Mouse (Mus musculus) fat pad, adult 2 months (tissue): Measurements from ENCODE around the gene Timp1.
A peak's percentile ranks its signal among the peaks of the same experiment; 100 is the strongest.

Experiments used
- DNase-seq: peaks from one replicate; pipeline ENCODE4 v3.0.0-alpha.2; 2011; ENCODE audit warnings: low read depth, low spot score; ENCODE audit errors: extremely low read depth

Gene Timp1

DNA sequence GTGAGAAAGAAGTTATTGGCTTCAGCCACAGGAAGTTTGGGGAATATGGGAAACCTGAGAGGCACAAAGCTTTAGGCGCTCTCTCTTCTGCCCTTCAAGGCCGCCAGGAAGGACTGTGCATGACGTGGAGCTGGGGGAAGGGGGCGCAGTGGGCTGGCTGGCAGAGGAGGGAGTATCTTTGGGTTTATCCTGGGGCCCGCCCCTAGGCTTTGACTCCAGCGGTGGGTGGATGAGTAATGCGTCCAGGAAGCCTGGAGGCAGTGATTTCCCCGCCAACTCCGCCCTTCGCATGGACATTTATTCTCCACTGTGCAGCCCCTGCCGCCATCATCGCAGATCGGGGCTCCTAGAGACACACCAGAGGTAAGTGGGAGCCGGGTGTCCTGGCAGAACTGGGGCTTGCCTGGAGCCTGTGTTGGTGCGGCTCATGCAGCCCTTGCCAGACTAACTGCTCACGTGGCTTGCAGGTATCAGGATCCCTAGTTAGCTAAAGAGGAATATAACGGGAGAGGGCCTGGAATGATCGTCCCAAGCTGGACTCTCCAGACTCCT lies at the start of gene Timp1:
Timp1 (plus strand) TSS at position 205 of the 552 bp plus-strand sequence.
- no peak for DNase-seq

DNA sequence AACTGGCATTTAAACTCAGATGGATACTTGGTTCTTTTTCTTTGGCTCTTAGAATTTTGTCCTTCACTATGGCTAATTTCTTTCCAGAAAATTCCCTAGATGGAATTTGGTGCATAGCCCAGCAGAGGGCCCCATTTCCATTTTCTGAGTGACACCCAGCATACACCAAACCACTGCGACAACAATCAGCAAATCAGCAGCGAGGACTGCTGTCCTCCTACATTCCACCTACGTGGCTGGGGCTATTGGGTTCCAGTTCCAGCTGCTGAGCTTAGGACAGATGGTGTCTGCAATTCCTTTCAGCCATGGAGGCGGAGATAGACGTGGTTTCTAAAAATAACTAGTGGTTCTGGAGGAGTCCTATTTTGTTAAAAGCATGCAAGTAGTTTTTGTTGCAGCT lies 41.0 kb upstream of the Timp1 start:
- DNase-seq: no peak

DNA sequence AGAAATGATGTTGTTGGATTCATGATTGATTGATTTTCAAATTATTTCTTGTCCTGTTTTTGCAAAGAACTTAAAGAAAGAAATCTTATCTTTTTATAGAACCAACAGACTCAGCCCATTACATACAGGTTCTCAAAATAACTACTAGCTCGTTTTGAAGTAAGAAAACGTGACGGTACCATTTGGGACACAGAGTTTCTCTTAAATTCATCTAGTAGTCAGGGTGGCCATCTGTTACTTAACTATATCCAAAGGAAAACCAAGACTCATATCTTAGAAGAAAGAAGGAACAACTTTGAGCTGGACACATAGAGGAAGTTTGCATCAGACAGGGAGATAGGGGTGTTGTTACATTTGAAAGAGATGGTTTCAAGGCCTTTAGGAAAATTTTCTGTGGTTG lies 22.7 kb upstream of the Timp1 start:
- no peak for DNase-seq

DNA sequence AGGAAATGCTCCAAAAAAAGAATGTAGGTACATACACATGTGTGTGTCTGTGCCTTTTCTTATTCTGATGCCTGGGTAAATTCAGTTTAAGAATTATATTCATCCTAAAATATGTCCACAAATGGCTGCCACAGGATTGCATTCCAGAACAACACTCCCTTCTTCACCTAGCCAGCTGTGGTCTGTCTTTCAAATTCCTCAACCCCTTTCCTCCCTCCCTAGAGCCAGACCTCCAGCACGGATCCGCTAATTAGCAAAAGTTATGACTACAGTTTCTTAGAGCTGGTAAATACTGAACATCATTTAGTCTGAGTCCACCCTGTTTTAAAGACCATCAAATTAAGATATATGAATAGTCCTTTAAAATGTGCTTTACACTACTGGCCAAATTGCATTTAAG lies 22.1 kb upstream of the Timp1 start:
- no peak for DNase-seq

DNA sequence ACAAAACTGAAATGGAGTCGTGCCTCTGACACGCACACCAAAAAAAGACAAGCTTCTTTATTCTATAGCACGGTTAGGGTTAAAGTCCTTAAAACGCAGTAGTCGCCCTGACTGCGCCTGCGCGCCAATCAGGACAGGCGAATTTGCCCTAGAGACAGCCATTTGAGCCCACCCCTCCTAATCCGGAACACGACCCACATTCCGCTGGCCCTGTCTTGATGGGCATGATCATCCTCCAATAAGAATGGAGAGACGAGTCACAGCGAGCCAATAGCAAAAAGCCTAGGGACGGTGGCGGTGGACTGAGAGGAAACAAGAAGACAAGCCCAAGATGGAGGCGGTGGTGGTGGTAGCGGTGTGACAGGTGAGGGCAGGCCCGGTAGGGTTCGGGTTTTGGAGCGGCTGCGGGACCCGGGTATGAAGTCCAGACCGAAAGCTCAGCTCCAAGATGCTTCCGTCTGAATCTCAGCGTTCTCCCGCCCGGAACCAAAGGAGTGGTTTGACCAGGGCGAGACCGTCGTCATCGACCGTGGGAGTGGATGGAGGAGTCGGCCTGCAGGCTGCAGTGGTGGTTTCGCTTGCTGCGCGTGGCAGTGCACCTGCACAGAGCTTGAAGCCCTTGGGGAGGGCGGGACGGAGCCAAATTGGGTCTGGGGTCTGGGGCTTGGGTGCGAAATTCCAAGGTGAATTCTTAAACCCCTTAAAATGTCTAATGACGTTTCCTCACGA lies 21.5 kb upstream of the Timp1 start:
- DNase-seq: peak; percentile 70

DNA sequence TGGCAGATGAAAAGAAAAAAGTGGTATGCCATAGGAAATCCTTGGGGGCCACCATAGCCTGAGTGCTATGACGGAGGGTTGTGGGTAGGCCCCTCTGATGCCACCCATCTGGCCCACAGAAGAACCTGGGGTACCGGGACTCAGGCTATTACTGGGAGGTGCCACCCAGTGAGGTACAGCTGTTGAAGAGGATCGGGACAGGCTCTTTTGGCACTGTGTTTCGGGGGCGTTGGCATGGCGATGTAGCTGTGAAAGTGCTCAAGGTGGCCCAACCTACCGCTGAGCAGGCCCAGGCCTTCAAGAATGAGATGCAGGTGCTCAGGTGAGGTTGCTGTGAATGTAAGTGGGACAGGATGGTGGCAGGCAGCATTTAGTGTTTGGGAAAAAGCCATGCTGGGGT lies 16.2 kb upstream of the Timp1 start:
- no peak for DNase-seq

DNA sequence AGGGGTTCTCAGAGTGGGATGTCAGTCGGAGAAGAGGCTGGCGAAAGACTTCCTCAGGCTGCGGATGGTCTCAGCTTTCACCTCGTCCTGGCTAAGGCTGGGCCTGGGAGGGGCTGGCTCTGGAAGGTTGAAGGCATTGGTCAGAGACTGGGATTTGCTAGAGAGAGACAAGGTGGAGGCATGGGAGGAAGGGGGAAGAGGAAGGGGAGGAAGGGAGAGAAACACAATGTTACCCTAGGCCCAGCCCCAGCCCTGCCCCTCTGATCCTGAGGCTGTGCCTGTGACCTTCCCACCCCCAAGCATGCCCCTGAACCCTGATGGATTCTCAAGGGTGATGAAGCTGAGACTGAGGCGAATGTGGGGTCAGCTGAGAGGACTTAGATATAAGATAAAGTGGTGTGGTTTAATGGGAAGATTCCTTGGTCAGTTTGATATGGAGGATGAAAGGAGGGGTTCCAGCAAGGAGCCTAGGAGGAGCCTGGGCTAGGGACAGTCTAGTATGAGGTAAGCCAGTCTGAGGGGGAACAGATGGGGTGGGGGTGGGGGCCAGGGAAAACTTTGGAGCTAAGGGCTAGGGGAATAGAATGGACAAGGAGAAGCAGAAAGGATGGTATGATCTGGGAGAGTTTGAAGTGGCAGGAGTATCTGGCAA lies 8.4 kb upstream of the Timp1 start:
- DNase-seq: no peak

DNA sequence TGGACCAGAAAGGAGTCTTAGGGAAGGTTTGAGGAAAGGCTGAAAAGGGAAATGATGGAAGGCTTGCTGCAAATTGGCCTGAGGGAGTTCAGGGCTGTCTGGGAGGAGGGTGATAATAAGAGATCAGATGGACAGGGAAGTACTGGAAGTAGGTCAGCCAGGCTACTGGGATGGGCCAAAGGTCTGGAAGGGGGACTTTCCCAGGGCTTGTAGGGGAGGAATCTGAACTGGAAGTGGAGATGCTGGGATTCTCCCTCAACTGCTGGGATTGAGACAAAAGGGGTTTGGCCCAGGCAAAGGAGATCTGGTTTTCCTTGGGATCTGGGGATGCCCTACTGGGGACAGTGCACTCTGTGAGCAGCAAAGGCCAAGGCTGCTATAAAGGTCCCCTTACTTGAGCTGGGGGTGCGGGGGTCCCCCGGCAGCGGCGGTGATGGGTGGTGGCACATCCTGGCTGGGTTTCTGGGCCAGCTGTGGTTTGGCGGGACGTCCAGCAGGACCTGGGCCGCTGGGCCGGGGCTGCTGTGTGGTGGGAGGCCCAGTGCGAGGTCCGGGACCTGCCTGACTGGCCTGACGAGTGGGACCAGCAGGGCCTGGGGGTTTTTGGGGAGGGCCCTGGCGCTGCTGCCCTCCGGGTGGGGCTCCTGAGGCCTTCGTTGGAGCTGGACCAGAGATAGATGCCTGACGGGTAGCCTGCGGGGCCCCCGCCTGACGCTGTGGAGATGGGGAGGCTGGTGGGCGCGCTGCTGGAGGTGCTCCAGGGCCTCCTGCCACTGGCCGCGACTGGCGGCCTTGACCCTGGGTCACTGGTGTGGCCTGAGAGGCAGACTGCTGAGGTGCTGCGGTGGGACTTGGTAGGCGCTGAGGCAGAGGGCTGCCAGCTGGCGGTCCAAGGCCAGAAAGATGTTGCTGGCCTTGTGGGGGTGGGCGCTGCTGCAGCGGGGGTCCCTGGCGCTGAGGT lies 7.6 kb upstream of the Timp1 start:
- DNase-seq: no peak

DNA sequence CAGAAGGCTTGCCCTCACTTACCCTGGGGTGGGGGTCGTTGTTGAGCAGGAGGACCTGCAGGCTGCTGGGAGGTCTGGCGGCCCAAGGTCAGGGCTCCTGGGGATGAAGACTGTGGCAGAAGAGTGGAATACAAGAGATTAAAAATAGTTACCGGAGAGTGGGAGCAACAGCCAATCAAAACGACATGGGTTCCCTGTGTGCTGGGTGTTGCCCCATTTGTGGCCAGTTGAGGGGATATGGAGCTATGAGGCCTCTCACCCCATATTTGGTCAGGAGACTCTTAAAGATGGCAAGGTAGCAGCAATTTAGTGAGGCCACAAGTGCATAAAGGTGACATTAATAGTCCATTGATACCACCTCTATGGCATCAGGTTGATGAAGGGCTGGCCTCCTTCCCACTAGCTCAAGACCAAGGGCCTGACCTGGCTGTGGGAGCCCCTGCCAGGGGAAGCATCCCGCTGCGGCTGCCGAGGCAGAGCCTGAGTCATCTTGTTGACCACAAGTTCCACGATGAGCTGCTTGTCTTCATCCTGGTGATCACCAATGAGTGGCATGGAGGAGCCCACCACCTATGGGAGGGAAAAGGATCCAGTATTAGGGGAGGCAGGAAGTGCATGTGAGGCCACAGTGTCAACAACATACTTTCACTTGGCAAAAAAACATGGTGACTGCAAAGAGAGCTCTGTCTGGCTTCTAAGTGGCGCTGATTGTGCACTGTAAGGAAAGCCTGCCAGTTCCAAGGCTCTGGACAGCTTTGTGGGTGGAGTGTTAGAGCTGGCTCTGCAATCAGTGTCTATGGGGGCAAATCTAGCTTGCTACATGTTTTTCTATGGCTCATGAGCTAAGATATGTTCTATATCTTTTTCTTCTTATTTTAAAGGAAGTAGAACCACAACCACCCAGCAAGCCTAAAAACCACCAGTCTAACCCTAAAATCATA lies 6.5 kb upstream of the Timp1 start:
- no peak for DNase-seq

DNA sequence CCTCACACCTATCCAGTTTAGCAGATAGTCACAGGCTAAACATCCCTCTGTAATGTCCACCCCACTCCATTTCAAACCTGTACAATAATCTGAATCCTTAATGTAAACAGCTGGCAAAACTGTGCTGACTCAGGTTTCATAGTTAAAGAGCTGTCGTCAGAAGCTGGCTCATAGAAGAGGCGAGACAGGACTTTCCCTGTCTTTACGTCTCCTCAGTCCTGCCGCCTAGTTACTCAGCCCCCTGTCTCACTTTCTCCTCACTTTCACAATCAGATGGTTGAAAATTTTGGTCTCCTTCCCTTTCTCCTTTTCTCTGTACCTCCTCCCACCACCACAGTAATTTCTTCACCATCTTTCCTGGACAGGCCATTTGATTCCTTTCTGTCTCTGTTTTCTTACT lies 1.9 kb upstream of the Timp1 start:
- DNase-seq: no peak

DNA sequence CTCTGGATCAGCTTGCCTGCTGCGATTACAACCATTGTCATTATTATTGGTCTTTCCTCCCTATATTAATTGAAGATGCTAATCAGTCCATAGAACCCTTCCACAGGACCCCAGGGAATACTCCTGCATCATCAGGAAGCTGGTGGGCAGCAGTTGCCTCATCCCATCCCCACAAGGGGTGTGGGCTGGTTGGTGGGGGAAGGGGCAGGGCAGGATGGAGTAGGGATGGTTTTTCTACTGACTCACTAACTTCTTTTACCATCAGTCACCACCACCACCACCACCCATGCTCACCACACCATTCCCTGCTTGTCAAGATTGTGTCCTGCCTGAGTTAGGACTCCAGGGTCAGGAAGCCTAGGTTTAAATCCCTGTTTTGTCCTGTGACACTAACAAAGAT lies 763 bp upstream of the Timp1 start:
- DNase-seq: no peak

DNA sequence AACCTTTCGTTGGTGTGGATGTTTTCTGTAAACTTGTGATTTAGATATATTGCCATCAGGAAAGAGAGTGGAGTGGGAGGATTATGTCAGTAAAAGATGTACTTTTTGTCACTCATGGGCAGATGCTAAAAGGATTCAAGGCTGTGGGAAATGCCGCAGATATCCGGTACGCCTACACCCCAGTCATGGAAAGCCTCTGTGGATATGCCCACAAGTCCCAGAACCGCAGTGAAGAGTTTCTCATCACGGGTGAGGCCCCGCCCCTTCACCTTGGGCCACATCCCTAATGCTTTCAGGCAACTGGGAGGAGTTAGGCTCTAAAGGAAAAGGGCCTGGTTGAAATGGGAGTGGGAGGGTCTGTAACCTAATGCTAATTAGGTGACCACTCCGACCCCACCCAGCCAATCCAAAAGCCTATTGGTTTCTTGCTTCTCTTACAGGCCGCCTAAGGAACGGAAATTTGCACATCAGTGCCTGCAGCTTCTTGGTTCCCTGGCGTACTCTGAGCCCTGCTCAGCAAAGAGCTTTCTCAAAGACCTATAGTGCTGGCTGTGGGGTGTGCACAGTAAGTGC lies 3.0 kb downstream of the Timp1 start:
- DNase-seq: no peak

DNA sequence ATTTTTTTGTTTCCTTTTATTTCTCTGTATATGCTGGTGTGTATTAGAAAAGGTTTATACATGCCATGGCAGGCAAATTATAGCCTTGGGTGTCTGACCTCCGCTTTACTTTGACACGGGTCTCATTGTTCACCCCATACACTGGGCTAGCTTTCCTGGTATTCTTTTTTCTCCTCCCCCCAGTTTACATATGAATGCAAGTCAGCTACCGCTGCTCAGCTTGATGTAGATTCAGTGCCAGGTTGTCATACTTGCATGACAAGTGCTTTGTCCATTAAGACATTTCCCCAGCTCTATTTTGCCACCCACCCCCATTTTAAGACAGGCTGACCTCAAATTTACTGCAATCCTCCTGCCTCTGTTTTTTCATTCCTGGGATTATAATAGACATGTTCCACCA lies 5.3 kb downstream of the Timp1 start:
- DNase-seq: no peak

DNA sequence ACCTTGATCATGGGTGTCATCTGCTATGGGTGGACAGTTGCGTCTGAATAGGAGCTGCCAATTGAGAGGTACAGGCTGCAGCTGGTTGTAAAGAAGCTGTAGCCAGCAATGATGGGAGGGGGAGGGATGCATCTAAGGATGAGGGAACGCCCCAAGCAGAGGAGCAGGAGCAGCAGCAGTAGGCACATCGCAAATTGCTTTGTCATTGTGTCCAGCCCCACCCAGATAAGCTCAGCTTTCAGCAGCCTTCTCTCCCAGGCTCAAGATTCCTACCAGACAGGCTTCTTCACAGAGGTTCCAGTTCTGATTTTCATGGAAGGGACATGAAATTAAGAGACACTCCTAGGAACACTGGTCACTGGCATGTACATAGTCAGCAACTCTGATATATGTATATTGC lies 40.1 kb downstream of the Timp1 start:
- DNase-seq: no peak

DNA sequence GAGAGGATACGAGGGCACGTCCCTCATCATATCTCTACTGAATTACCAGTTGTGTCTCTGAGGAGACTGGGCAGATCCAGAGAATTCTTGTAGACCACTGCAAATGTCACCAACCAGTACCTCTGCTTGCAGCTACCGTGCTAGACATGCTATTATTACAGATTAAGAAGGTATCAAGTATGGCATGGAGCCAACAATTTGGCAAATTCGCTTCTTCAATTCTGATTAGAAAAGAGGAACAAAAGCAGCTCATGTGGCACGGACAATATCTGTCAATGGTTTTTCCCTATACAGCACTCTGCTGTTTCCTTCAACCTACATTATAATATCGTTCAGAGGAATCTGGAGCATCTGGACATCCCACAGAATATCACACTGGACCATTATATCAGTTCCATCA lies 43.8 kb downstream of the Timp1 start:
- DNase-seq: no peak

DNA sequence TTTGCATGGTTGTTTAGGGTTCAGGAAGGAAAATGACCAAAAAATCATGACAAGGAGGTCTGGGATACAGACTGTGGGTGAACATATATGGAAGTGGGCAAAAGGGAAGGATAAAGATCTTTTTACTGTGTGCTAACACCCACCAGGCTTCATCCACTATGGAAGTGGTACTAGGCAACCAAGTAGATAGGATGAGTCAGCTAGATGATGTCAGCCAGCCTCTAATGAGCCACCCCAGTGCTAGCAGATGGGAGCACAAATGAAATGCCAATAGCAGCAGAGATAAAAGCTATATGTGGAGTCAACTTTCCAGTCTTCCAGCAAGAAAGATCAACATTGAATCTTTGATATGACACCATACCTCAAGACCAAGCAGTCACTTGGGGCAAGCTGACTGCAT lies 45.1 kb downstream of the Timp1 start:
- no peak for DNase-seq

DNA sequence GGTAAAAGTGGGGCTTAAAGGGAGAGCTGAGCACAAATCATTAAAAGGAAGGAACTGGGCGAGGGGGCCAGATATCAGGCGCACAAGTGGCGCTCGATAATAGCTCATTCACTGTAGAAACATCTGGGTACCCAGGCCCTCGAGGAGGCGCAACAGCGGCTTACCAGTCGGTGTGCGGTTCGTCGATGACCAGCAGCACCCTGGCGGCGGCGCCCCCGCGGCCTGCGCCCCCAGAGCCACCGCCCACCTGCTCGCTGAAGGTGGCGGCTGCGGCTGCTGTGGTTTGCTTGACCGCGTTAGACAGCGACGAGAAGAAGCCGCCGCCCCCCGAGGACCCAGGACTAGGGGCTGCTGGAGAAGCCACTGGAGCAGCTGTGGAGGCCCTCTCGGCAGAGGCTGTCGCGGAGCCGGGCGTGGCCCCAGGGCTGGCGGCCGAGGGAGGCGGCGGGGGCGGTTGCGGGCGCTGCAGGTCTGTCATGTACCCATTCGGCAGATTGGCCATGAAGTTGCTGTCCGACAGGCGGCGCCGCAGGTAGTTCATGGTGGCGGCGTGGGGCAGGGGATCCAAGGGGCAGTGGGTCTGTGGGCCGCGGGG lies 50.4 kb downstream of the Timp1 start:
- DNase-seq: no peak

DNA sequence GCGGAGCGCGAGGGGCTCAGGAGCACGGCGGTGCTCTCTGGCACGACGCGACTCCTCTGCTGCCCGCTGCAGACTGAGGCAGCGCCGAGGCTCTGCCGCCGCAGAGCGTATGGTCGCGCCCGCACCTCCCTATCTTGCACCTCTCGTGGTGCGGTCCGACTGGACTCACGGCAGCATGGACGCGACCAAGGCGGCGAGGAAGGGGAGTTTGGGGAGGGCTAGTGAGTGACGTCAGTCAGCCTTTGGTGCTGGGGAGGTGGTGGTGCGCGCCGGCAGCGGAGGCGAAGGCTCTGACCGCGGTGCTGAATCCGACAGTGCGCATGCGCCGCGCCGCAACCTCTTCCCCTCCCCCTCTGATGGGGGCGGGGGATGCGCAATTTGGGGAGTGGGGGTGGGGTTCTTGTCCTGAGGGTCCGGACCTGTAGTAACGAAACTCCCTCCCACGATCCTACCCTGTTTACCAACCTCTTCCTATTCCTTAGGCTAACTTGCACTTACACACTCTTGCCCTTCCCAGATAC lies 50.9 kb downstream of the Timp1 start, which contains the start of gene Syn1:
Syn1 (minus strand) TSS at position 161 of the 521 bp plus-strand sequence.
- DNase-seq: no peak

DNA sequence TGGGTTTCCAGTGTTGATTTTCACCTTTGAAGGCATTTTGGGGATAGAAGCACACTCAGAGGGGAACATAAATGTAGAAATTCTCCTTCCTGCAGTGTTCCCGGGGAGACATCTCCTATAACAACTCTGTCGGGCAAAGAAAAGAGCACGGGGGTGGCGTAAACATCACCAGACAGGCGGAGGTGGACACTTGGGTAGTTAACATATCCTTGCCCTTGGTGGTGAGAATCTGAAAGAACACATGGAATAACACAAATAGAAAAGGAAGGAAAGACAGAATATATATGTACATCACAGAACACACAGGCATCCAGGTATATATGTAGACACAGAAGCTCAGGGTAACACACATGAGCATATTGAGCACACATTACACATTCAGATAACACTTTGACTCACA lies 51.4 kb downstream of the Timp1 start:
- DNase-seq: no peak
